24 mouse cellular contexts compared by ENCODE assay signal in the genomic region with DNA sequence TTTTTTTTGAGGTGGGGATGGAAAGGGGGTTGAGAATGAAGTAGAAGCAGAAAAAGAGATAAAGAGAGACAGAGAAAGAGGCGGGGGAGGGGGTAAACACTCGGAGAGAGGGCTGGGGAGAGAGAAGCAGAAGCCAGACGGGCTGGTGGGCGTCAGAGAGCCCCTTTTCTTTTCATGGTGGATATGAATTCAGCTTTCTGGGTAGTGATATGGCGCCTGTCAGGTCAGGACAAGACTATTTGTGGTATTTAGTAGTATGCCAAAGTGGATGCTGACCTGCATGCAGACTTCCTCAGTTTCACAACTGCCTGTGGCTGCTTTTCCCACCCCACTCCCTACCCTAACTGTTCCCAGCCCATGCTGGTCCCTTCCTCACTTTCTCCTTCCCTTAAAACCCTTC. TPM values are rescaled to one million over a fixed set of nuclear protein-coding genes. Genes with fewer than 3 reads are reported as not detected.
DNase-seq lines count a peak whose midpoint lies in the region; ATAC-seq and TF ChIP-seq lines count a peak whose summit lies in the region.
"Had no signal": no experiment of that assay in that cellular context is flagged by ENCODE, and none has a peak within 500 bp of the region (broad histone marks: within the 10 kb centered on the region; RNA-seq: fewer than 3 reads in every experiment).

No protein-coding gene starts in this region.

- no peak for TF ChIP-seq CTCF in heart, adult 2 months (IDR thresholded peaks at IDR 0.05)

- no peaks in the 10 kb centered on the region for H3K79me2 ChIP-seq in heart, adult 2 months (replicated peaks; ENCODE audit: control insufficient read depth, insufficient read depth, low read length)

- intact Hi-C loops in heart, adult 2 months (cut with DNase I) = no loop called here

- H3K4me1 ChIP-seq in heart, embryonic 16.5 days (ENCODE audit: control insufficient read depth, insufficient read depth, low read length) = peaks cover 16% of the 10 kb centered on the region
- H3K4me1 ChIP-seq in heart, adult 2 months (ENCODE audit: control insufficient read depth, insufficient read depth, low read length) = no peaks in the 10 kb centered on the region
- H3K4me1 ChIP-seq in midbrain, embryonic 11.5 days (ENCODE audit: control insufficient read depth, insufficient read depth, low read length) = peaks cover 7% of the 10 kb centered on the region
- H3K4me1 ChIP-seq in midbrain, embryonic 16.5 days (ENCODE audit: control insufficient read depth, insufficient read depth, low read length) = peaks cover 10% of the 10 kb centered on the region
- 0 out of 2 replicates have a peak, but pooled peaks cover 6% of the 10 kb centered on the region for H3K4me1 ChIP-seq in intestine, embryonic 15.5 days (replicated peaks)

- no peaks in the 10 kb centered on the region for H3K9me3 ChIP-seq in heart, embryonic 16.5 days (replicated peaks; ENCODE audit: control insufficient read depth, low read length)
- H3K9me3 ChIP-seq in midbrain, embryonic 11.5 days (ENCODE audit: control insufficient read depth, low read length) = no peaks in the 10 kb centered on the region
- no peaks in the 10 kb centered on the region for H3K9me3 ChIP-seq in midbrain, embryonic 16.5 days (replicated peaks; ENCODE audit: control insufficient read depth, low read length, poor library complexity, severe bottlenecking)
- H3K9me3 ChIP-seq in intestine, embryonic 15.5 days = no peaks in the 10 kb centered on the region
- H3K9me3 ChIP-seq: embryonic facial prominence, embryonic 13.5 days; forebrain, embryonic 12.5 days; heart, embryonic 13.5 days; hindbrain, embryonic 15.5 days had no signal

- 0 out of 2 replicates have a peak overlapping the region, but pooled peaks have one; percentile 9 for H3K4me3 ChIP-seq in heart, embryonic 16.5 days (ENCODE audit: low read length)
- H3K4me3 ChIP-seq in heart, adult 2 months = no peak overlapping the region
- no peak overlapping the region for H3K4me3 ChIP-seq in midbrain, embryonic 11.5 days (ENCODE audit: low read depth, low read length)
- no peak overlapping the region for H3K4me3 ChIP-seq in midbrain, embryonic 16.5 days (ENCODE audit: low read depth, low read length)
- no peak overlapping the region for H3K4me3 ChIP-seq in intestine, embryonic 15.5 days (replicated peaks)

- no peak for TF ChIP-seq EP300 in heart, adult 2 months (IDR thresholded peaks at IDR 0.05; ENCODE audit: insufficient read depth, low read depth, low read length)

- no peak for TF ChIP-seq POLR2A in heart, adult 2 months (IDR thresholded peaks at IDR 0.05; ENCODE audit: insufficient read depth, low read depth, low read length)

- no peaks in the 10 kb centered on the region for H3K36me3 ChIP-seq in heart, embryonic 16.5 days (ENCODE audit: control insufficient read depth, insufficient read depth)
- no peaks in the 10 kb centered on the region for H3K36me3 ChIP-seq in heart, adult 2 months (ENCODE audit: control insufficient read depth, insufficient read depth, low read length)
- no peaks in the 10 kb centered on the region for H3K36me3 ChIP-seq in midbrain, embryonic 11.5 days (ENCODE audit: control insufficient read depth, insufficient read depth, low read length)
- H3K36me3 ChIP-seq in midbrain, embryonic 16.5 days (ENCODE audit: control insufficient read depth, insufficient read depth, low read length) = no peaks in the 10 kb centered on the region
- no peaks in the 10 kb centered on the region for H3K36me3 ChIP-seq in intestine, embryonic 15.5 days
- H3K36me3 ChIP-seq: embryonic facial prominence, embryonic 13.5 days; forebrain, embryonic 12.5 days; heart, embryonic 13.5 days; hindbrain, embryonic 15.5 days had no signal

- no peak overlapping the region for H3K9ac ChIP-seq in heart, embryonic 16.5 days (ENCODE audit: low read length)
- no peak overlapping the region for H3K9ac ChIP-seq in heart, adult 2 months (ENCODE audit: low read depth, low read length)
- H3K9ac ChIP-seq in midbrain, embryonic 11.5 days (ENCODE audit: low read length) = no peak overlapping the region
- H3K9ac ChIP-seq in midbrain, embryonic 16.5 days (ENCODE audit: low read depth, low read length) = no peak overlapping the region
- H3K9ac ChIP-seq in intestine, embryonic 15.5 days = no peak overlapping the region
- H3K9ac ChIP-seq: embryonic facial prominence, embryonic 13.5 days; forebrain, embryonic 12.5 days; heart, embryonic 13.5 days; hindbrain, embryonic 15.5 days had no signal

- H3K27me3 ChIP-seq in heart, embryonic 16.5 days (ENCODE audit: control insufficient read depth, insufficient read depth, low read length) = peaks cover 48% of the 10 kb centered on the region
- peaks cover 26% of the 10 kb centered on the region for H3K27me3 ChIP-seq in heart, adult 2 months (ENCODE audit: control insufficient read depth, insufficient read depth, low read length)
- H3K27me3 ChIP-seq in midbrain, embryonic 11.5 days (ENCODE audit: control insufficient read depth, insufficient read depth, low read length) = peaks cover 57% of the 10 kb centered on the region
- peaks cover 45% of the 10 kb centered on the region for H3K27me3 ChIP-seq in midbrain, embryonic 16.5 days (ENCODE audit: control insufficient read depth, insufficient read depth, low read depth, low read length)
- peaks cover 18% of the 10 kb centered on the region for H3K27me3 ChIP-seq in intestine, embryonic 15.5 days (replicated peaks)

- DNase-seq in heart, adult 2 months = no peak
- DNase-seq in midbrain, embryonic 11.5 days (ENCODE audit: low spot score, missing footprints) = peak; percentile 91
- DNase-seq in kidney, postnatal 10 days = no peak
- DNase-seq in embryo, embryonic 11 days = no peak
- DNase-seq: adrenal gland, postnatal 14 days; B cell, adult 2 months; cerebellum, adult 9-11 months; gastrocnemius, postnatal 10 days; heart, postnatal 10 days; heart, postnatal 4 days had no signal

- H3K4me2 ChIP-seq in heart, embryonic 16.5 days (ENCODE audit: low read depth, low read length) = no peak overlapping the region
- H3K4me2 ChIP-seq in midbrain, embryonic 11.5 days = no peak overlapping the region
- H3K4me2 ChIP-seq in midbrain, embryonic 16.5 days (ENCODE audit: low read length) = no peak overlapping the region
- peak overlapping the region; percentile 42 for H3K4me2 ChIP-seq in intestine, embryonic 15.5 days (replicated peaks)

- no peak overlapping the region for H3K27ac ChIP-seq in heart, embryonic 16.5 days (ENCODE audit: low read length)
- H3K27ac ChIP-seq in heart, adult 2 months = no peak overlapping the region
- H3K27ac ChIP-seq in midbrain, embryonic 11.5 days (ENCODE audit: low read depth, low read length) = no peak overlapping the region
- H3K27ac ChIP-seq in midbrain, embryonic 16.5 days (ENCODE audit: low read length) = no peak overlapping the region
- H3K27ac ChIP-seq in intestine, embryonic 15.5 days = 0 out of 2 replicates have a peak overlapping the region, but pooled peaks have one; percentile 48
- H3K27ac ChIP-seq: embryonic facial prominence, embryonic 13.5 days; forebrain, embryonic 12.5 days; heart, embryonic 13.5 days; hindbrain, embryonic 15.5 days had no signal

- WGBS in heart, embryonic 16.5 days = 7% methylated on average over 5 of the region's 5 CpGs
- 17% methylated on average over 5 of the region's 5 CpGs for WGBS in heart, adult 2 months
- WGBS in midbrain, embryonic 11.5 days = 3% methylated on average over 5 of the region's 5 CpGs
- WGBS in midbrain, embryonic 16.5 days = 2% methylated on average over 5 of the region's 5 CpGs
- 5% methylated on average over 5 of the region's 5 CpGs for WGBS in intestine, embryonic 15.5 days

- ATAC-seq in heart, embryonic 16.5 days (replicated peaks; ENCODE audit: extremely low read depth, insufficient read depth, low FRiP score) = no peak
- no peak for ATAC-seq in midbrain, embryonic 11.5 days (ENCODE audit: low FRiP score)
- ATAC-seq in midbrain, embryonic 16.5 days = no peak
- ATAC-seq in intestine, embryonic 15.5 days = no peak
- ATAC-seq: activated CD4-positive, CD25-positive, alpha-beta regulatory T cell, adult 4 months; CD4-positive, CD25-positive, alpha-beta regulatory T cell, adult 4 months; forebrain, embryonic 16.5 days; inflammation-experienced regulatory T-cells, adult 6 months; Patski had no signal

RNA-seq across cellular contexts. Expression of a gene that starts 1.7 kb away (rescaled TPM):
- polyA plus RNA-seq in heart, embryonic 16.5 days (2015; fragmentation: Nextera tagmentation; extraction: Ambion mirVana) = 0.61 and 1.1 TPM in 2 replicates
- not detected for total RNA-seq in heart, adult 2 months (2021)
- 0.06 TPM in 1 of 2 replicates, not detected in the other for polyA plus RNA-seq in heart, adult 2 months (2012; rRNA removed)
- polyA plus RNA-seq in midbrain, embryonic 11.5 days (2014; fragmentation: Nextera tagmentation; extraction: Ambion mirVana) = 0.08 TPM in 1 of 2 replicates, not detected in the other
- not detected in 2 replicates for polyA plus RNA-seq in midbrain, embryonic 16.5 days (2015; fragmentation: Nextera tagmentation; extraction: Ambion mirVana)
- 36.3 and 39.9 TPM in 2 replicates for polyA plus RNA-seq in intestine, embryonic 15.5 days (2015; fragmentation: Nextera tagmentation; extraction: Ambion mirVana)
- total RNA-seq: adrenal gland, adult 18-20 months; adrenal gland, postnatal 14 days; gastrocnemius, postnatal 10 days; heart, postnatal 10 days; heart, postnatal 4 days had no signal
- polyA plus RNA-seq: forebrain, embryonic 12.5 days; forebrain, embryonic 16.5 days; frontal cortex, adult 2 months; hindbrain, embryonic 15.5 days had no signal

Comparison
In these comparisons a context has a peak if more than half of its experiments do, and no peak if none do; other contexts are left out.
1. RNA of a gene that starts 1.7 kb away (polyA plus RNA-seq): 36.3 to 39.9 TPM in intestine, embryonic 15.5 days; 0.61 to 1.1 TPM in heart, embryonic 16.5 days, 0.08 TPM in midbrain, embryonic 11.5 days, 0.06 TPM in heart, adult 2 months and not detected in midbrain, embryonic 16.5 days; every median in the first group is over 10 times any median in the second.